Mouse (Mus musculus): Measurements from ENCODE around the gene Wwox.

Wwox gene

DNA sequence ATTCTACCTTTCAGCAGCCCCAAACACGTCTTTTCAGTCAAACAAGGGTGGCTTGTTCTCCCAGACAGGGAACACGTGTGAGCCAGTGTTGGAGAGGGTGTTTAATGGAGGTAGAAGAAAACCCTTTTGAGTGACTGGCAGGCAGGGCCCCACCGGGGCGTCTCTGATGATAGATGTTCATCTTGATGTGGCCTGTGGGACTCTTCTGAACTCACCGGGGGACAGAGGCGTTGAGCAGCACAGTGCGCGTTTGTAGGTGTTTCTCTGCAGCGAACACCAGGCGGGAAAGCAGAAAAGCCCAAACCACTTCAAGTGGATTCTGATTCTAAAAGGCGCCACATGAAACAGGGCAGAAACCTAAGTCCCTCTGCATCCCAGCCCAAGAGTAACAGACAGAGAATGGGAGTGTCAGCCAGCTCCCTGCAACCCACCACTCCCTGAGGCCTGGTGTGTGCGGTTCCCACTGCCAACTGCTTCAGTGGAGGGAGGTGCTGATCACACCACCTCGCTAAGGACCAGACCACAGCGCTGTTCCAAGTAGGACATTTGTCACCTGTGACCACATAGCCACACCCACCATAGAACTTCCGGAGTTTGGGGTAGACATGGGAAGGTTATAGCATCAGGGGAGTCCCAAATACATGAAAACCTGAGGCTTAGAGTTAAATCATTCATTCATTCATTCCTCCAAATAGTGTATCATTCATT, 960.7 kb downstream of the Wwox start:
- no peak for DNase-seq

Measured in spleen, adult 18-20 months (tissue).